Mouse (Mus musculus) cortical plate, adult 2 months (tissue): ENCODE measurements around the gene Mgme1.

Experiments
- CTCF ChIP-seq: fragments of 200-500 bp; IDR thresholded peaks from 2 replicates; pipeline ENCODE4 v1.5.1; 2011; ENCODE audit warnings: mild to moderate bottlenecking, control low read depth, low read length; ENCODE audit not compliant: insufficient read depth; ENCODE audit errors: extremely low read depth
- POLR2A ChIP-seq: fragments of 200-500 bp; IDR thresholded peaks from 2 replicates; pipeline ENCODE4 v1.6.1; 2011; ENCODE audit warnings: mild to moderate bottlenecking, low read length, control low read depth; ENCODE audit not compliant: insufficient read depth; ENCODE audit errors: extremely low read depth

GRCm38 (mm10) chr2:144230498-144230897, 40.0 kb upstream of the Mgme1 start:
- TF ChIP-seq CTCF: no peak
- no peak for TF ChIP-seq POLR2A
